Mouse (Mus musculus) CD4-positive naive resting alpha-beta T cell, adult 57 days (primary cell): ENCODE measurements around the gene Atf7ip. TPM values are rescaled to one million over a fixed set of nuclear protein-coding genes. Genes with fewer than 3 reads are reported as not detected.

ENCODE experiments used
- total RNA-seq: library from RNA; stranded (reverse); gene quantifications from one replicate; pipeline ENCODE4 v1.2.4, GENCODE M21; 2023

Atf7ip gene
- total RNA-seq, result 221 TPM

DNA sequence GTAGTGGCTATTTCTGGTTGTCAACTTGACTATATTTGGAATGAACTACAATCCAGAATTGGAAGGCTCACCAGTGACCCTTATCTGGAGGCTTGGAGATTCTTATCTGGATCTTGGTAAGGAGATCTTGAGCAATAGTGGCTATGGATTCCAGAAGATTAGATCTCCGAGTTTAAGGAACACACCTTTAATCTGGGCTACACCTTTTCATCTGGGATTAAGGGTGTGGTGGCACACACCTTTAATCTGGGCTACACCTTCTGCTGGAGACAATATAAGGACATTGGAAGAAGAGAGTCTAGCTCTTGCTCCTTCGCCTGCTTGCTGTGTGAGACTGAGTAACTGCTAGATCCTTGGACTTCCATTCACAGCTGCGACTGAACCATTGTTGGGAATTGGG, at the start of gene Atf7ip:
Gene Atf7ip (plus strand): TSS at position 301 of the 400 bp plus-strand sequence.

Other genes with a start within 250 kb of the Atf7ip start
- gene Gm8994, start 178.6 kb upstream of the Atf7ip start, total RNA-seq, result not detected
- gene E330021D16Rik, start 90.6 kb upstream of the Atf7ip start, total RNA-seq, result not detected
- 12.4 TPM for gene Plbd1, start 155.8 kb downstream of the Atf7ip start, total RNA-seq